Mouse (Mus musculus) liver, adult 2 months (tissue): ENCODE results near the gene Abl1.

Experiments used
- CTCF ChIP-seq: fragments of 200-500 bp; IDR thresholded peaks from 2 replicates; pipeline ENCODE4 v1.5.1; 2011; ENCODE audit warnings: low read depth, low read length, control low read depth
- POLR2A ChIP-seq: fragments of 200-500 bp; IDR thresholded peaks from 2 replicates; pipeline ENCODE4 v1.6.1; 2011; ENCODE audit warnings: low read length, control low read depth; ENCODE audit not compliant: insufficient read depth; ENCODE audit errors: extremely low read depth

DNA sequence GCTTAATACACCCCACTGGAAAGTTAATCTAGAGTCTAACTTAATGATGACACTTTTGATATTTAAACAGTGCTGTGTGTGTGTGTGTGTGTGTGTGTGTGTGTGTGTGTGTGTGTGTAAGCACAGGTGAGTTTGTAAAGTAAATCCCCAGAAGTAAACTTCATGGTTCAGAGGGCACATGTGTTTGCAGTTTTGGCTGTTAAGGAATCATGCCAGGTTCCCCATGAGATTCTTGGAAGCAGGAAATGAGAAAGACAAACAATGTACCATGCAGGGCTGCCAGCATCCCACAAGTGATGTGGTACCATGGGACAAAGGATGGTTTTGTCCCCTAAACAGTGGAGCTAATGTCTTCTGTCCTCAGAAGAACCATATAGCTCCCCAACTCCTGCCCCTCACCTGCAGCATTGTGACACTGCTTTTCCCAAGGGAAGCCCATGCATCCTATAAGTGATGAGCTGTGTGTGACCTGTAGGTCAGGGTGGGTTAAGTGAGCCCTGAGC lies 57.6 kb downstream of the Abl1 start:
- no peak for TF ChIP-seq CTCF
- TF ChIP-seq POLR2A, result no peak
